Mouse (Mus musculus) left cerebral cortex, adult 18-20 months (tissue): Measurements from ENCODE around the gene Slc26a10. TPM values are rescaled to one million over a fixed set of nuclear protein-coding genes. Genes with fewer than 3 reads are reported as not detected.
"Not testable (repeated sequence)": the region's sequence is repeated elsewhere in the genome, so short reads cannot be mapped to it uniquely, and the experiment has no call there.

ENCODE experiments used
- DNase-seq, 2 experiments: peaks; one replicate each; pipeline ENCODE4 v3.0.0; 2021 to 2022; ENCODE audit warnings: low spot score in 2 of 2, mixed read lengths in 1 of 2
- total RNA-seq, 2 experiments: library from RNA; stranded (reverse); gene quantifications; 2 replicates each; pipeline ENCODE4 v1.2.3; 2021

Gene Slc26a10
- total RNA-seq, 2 experiments from 2014 or later, result 4.3 to 4.6 TPM

GRCm38 (mm10) chr10:127199068-127199467 lies 18.6 kb upstream of the Slc26a10 start:
- no peak for DNase-seq

GRCm38 (mm10) chr10:127198492-127198891 lies 18.0 kb upstream of the Slc26a10 start:
- DNase-seq, result no peak

GRCm38 (mm10) chr10:127197505-127198110 lies 17.2 kb upstream of the Slc26a10 start:
- no peak for DNase-seq

- DNase-seq, result no peak
Observed at GRCm38 (mm10) chr10:127197104-127197503, 16.7 kb upstream of the Slc26a10 start.

GRCm38 (mm10) chr10:127196392-127196791 lies 15.9 kb upstream of the Slc26a10 start:
- DNase-seq, result no peak

GRCm38 (mm10) chr10:127195328-127196129 lies 15.1 kb upstream of the Slc26a10 start, which contains the start of gene Dtx3:
TSS of gene Dtx3 (minus strand) at chr10:127195728.
- peak in 1 of 2 experiments; percentile 66 for DNase-seq

- no peak for DNase-seq
Observed at GRCm38 (mm10) chr10:127194428-127195327, 14.2 kb upstream of the Slc26a10 start.

- DNase-seq, result no peak
Observed at GRCm38 (mm10) chr10:127193011-127193410, 12.6 kb upstream of the Slc26a10 start.

- not testable (repeated sequence) for DNase-seq
Observed at GRCm38 (mm10) chr10:127192057-127192328, 11.5 kb upstream of the Slc26a10 start.

- DNase-seq, result no peak
Observed at GRCm38 (mm10) chr10:127191191-127192056, 11.0 kb upstream of the Slc26a10 start.

GRCm38 (mm10) chr10:127190398-127191190 lies 10.1 kb upstream of the Slc26a10 start:
- DNase-seq, result no peak

- no peak for DNase-seq
Observed at GRCm38 (mm10) chr10:127189651-127190381, 9.4 kb upstream of the Slc26a10 start, which contains the start of gene Arhgef25. TSS of gene Arhgef25 (minus strand) at chr10:127190083.

- DNase-seq, result no peak
Observed at GRCm38 (mm10) chr10:127189116-127189650, 8.7 kb upstream of the Slc26a10 start.

- DNase-seq, result peak in 1 of 2 experiments; percentile 71
Observed at GRCm38 (mm10) chr10:127188465-127189115, 8.1 kb upstream of the Slc26a10 start.

GRCm38 (mm10) chr10:127188079-127188453 lies 7.6 kb upstream of the Slc26a10 start:
- DNase-seq, result no peak

- peak; percentile 70 to 84 for DNase-seq
Observed at GRCm38 (mm10) chr10:127187371-127188078, 7.1 kb upstream of the Slc26a10 start.

- DNase-seq, result no peak
Observed at GRCm38 (mm10) chr10:127186451-127186850, 6.0 kb upstream of the Slc26a10 start.

GRCm38 (mm10) chr10:127185506-127185905 lies 5.1 kb upstream of the Slc26a10 start:
- DNase-seq, result no peak
